Mouse (Mus musculus) kidney, adult 2 months (tissue): Measurements from ENCODE around the gene Vsig4. TPM values are rescaled to one million over a fixed set of nuclear protein-coding genes. Genes with fewer than 3 reads are reported as not detected.
"Not testable (repeated sequence)": the region's sequence is repeated elsewhere in the genome, so short reads cannot be mapped to it uniquely, and the experiment has no call there.

Source experiments
- DNase-seq: peaks from one replicate; pipeline ENCODE4 v3.0.0; 2021
- H3K27ac ChIP-seq: fragments of 200-500 bp; 2 replicates; pipeline ENCODE4 v1.5.1; 2012; ENCODE audit warnings: low read depth, low read length, control low read depth, inconsistent platforms; ENCODE audit not compliant: insufficient read depth
- H3K27me3 ChIP-seq: fragments of 200-500 bp; replicated peaks from 2 replicates; pipeline ENCODE4 v1.6.1; 2012; ENCODE audit warnings: mild to moderate bottlenecking, moderate library complexity, low read length, inconsistent platforms; ENCODE audit not compliant: control insufficient read depth, insufficient read depth
- H3K36me3 ChIP-seq: fragments of 200-500 bp; 2 replicates; pipeline ENCODE4 v1.6.1; 2012; ENCODE audit warnings: mild to moderate bottlenecking, moderate library complexity, low read length, inconsistent platforms; ENCODE audit not compliant: control insufficient read depth, insufficient read depth
- H3K4me1 ChIP-seq: fragments of 200-500 bp; 2 replicates; pipeline ENCODE4 v1.6.1; 2011; ENCODE audit warnings: low read length; ENCODE audit not compliant: control insufficient read depth, insufficient read depth
- H3K4me3 ChIP-seq: fragments of 200-500 bp; 2 replicates; pipeline ENCODE4 v1.5.1; 2011; ENCODE audit warnings: mild to moderate bottlenecking, low read depth, low read length, control low read depth; ENCODE audit not compliant: insufficient read depth
- CTCF ChIP-seq: fragments of 200-500 bp; conservative IDR thresholded peaks from 2 replicates; pipeline ENCODE4 v1.5.1; 2011; ENCODE audit warnings: low read depth, mild to moderate bottlenecking, control low read depth, low read length, moderate library complexity, mixed read lengths; ENCODE audit not compliant: insufficient read depth, insufficient read length
- POLR2A ChIP-seq: fragments of 200-500 bp; IDR thresholded peaks from one replicate; pipeline ENCODE4 v1.6.1; 2011; ENCODE audit warnings: low read depth, low read length, control low read depth
- WGBS: fragments of 180-500 bp; shearing (Covaris S2); methylation state at CpG from one replicate; pipeline ENCODE4 v1.1.7; 2018; 5-methylcytosine and 5-hydroxymethylcytosine counted together
- polyA plus RNA-seq: library from polyadenylated mRNA; depleted of rRNA; stranded (reverse); fragments of >200 nt; gene quantifications from 2 replicates; pipeline ENCODE4 v1.2.3, GENCODE M21; 2012; rRNA removed

Gene Vsig4
- polyA plus RNA-seq, 1 experiment, result 0.08 TPM

GRCm38 (mm10) chrX:96225474-96225873 is 67.8 kb downstream of the Vsig4 start:
- Histone ChIP-seq H3K4me1 (no peaks in the 10 kb centered on the region), H3K36me3 (no peaks in the 10 kb centered on the region), H3K27ac (no peak overlapping the region), H3K4me3 (no peak overlapping the region), H3K27me3 (no peaks in the 10 kb centered on the region)
- DNase-seq, result no peak
- no peak for TF ChIP-seq POLR2A
- no peak for TF ChIP-seq CTCF

- Histone ChIP-seq H3K4me1 (no peaks in the 10 kb centered on the region), H3K36me3 (no peaks in the 10 kb centered on the region), H3K27me3 (no peaks in the 10 kb centered on the region), H3K27ac (no peak overlapping the region), H3K4me3 (no peak overlapping the region)
- 72% methylated on average over 6 of the region's 6 CpGs for WGBS
- DNase-seq, result no peak
- TF ChIP-seq CTCF, result no peak
- TF ChIP-seq POLR2A, result no peak
Observed at GRCm38 (mm10) chrX:96224210-96224609, 69.0 kb downstream of the Vsig4 start.

DNA sequence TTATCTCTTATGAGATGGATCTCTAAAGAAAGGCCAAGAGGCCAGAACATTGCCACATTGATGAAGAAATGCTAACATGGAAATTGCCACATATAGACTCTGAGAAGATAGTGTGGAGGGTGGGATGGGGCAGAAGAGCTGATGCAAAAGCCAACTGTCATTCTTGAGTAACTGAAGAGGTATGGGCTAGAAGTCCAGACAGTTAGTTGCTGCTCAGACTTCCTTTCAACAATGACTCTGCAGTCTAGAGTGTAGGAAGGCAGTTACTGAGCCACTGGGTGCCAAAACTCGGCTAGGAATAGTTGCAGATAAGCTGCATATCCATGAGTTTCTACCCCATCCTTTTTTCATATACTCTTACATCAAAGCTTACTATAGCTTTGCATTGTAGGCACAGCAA is 75.2 kb downstream of the Vsig4 start:
- WGBS, result 57% methylated on average over 1 of the region's 1 CpGs
- Histone ChIP-seq H3K4me3 (no peak overlapping the region), H3K27ac (no peak overlapping the region), H3K4me1 (no peaks in the 10 kb centered on the region), H3K27me3 (no peaks in the 10 kb centered on the region), H3K36me3 (no peaks in the 10 kb centered on the region)
- DNase-seq, result no peak
- TF ChIP-seq POLR2A (no peak), CTCF (no peak)

GRCm38 (mm10) chrX:96206872-96207271 is 86.4 kb downstream of the Vsig4 start:
- no peak overlapping the region for H3K4me3 ChIP-seq
- no peak overlapping the region for H3K27ac ChIP-seq
- 53% methylated on average over 1 of the region's 1 CpGs for WGBS
- DNase-seq, result no peak
- TF ChIP-seq POLR2A, result no peak
- TF ChIP-seq CTCF, result no peak
- H3K27me3 ChIP-seq, result no peaks in the 10 kb centered on the region
- H3K4me1 ChIP-seq, result no peaks in the 10 kb centered on the region
- no peaks in the 10 kb centered on the region for H3K36me3 ChIP-seq

- WGBS, result 82% methylated on average over 3 of the region's 3 CpGs
- H3K4me1 ChIP-seq, H3K27me3 ChIP-seq, H3K36me3 ChIP-seq, DNase-seq, H3K27ac ChIP-seq, H3K4me3 ChIP-seq: not testable (repeated sequence)
Observed at GRCm38 (mm10) chrX:96205143-96205542, 88.1 kb downstream of the Vsig4 start.

Other genes starting within 250 kb of the Vsig4 start
- gene Msn, start 197.4 kb downstream of the Vsig4 start, polyA plus RNA-seq, result 82.2 and 101 TPM in 2 replicates
- 5.5 and 5.8 TPM in 2 replicates for gene Heph, start 161.9 kb upstream of the Vsig4 start, polyA plus RNA-seq
- 0.03 TPM in 1 of 2 replicates, not detected in the other for gene Hsf3, start 162.9 kb upstream of the Vsig4 start, polyA plus RNA-seq